Mouse (Mus musculus) lung, postnatal 0 days (tissue): ENCODE results near the gene Serp1. TPM values are rescaled to one million over a fixed set of nuclear protein-coding genes. Genes with fewer than 3 reads are reported as not detected.

Source experiments
- ATAC-seq: fragments of 200-750 bp; cut with Nextera tagmentation; 2 replicates; pipeline ENCODE4 v1.8.0; 2017; ENCODE audit warnings: moderate library complexity
- DNase-seq: peaks from one replicate; pipeline ENCODE4 v3.0.0-alpha.2; 2016; ENCODE audit warnings: low spot score
- H3K27ac ChIP-seq: fragments of 300-500 bp; sonication (generic); 2 replicates; pipeline ENCODE4 v1.5.1; 2014; ENCODE audit warnings: antibody characterized with exemption, mild to moderate bottlenecking, low read length, mixed read lengths
- H3K27me3 ChIP-seq: fragments of 300-500 bp; sonication (generic); replicated peaks from 2 replicates; pipeline ENCODE4 v1.6.1; 2014; ENCODE audit warnings: low read length, mixed read lengths; ENCODE audit not compliant: insufficient read depth
- H3K36me3 ChIP-seq: fragments of 300-500 bp; sonication (generic); 2 replicates; pipeline ENCODE4 v1.6.1; 2014; ENCODE audit warnings: low read length, mixed read lengths; ENCODE audit not compliant: insufficient read depth
- H3K4me1 ChIP-seq: fragments of 300-500 bp; sonication (generic); 2 replicates; pipeline ENCODE4 v1.6.1; 2014; ENCODE audit warnings: antibody characterized with exemption, low read depth, low read length, mixed read lengths; ENCODE audit not compliant: insufficient read depth
- H3K4me2 ChIP-seq: fragments of 300-500 bp; sonication (generic); replicated peaks from 2 replicates; pipeline ENCODE4 v1.6.1; 2014; ENCODE audit warnings: low read depth, mild to moderate bottlenecking, low read length, moderate library complexity, mixed read lengths
- H3K4me3 ChIP-seq: fragments of 300-500 bp; sonication (generic); 2 replicates; pipeline ENCODE4 v1.5.1; 2014; ENCODE audit warnings: low read depth, low read length
- H3K9ac ChIP-seq: fragments of 300-500 bp; sonication (generic); replicated peaks from 2 replicates; pipeline ENCODE4 v1.6.1; 2014; ENCODE audit warnings: low read depth, mild to moderate bottlenecking
- H3K9me3 ChIP-seq: fragments of 300-500 bp; sonication (generic); 2 replicates; pipeline ENCODE4 v1.6.1; 2016; ENCODE audit warnings: low read length, mixed read lengths
- CTCF ChIP-seq: IDR thresholded peaks from 2 replicates; pipeline ENCODE4 v1.5.1; 2016; ENCODE audit warnings: antibody characterized with exemption, mild to moderate bottlenecking
- EP300 ChIP-seq: IDR thresholded peaks from 2 replicates; pipeline ENCODE4 v1.6.1; 2016; ENCODE audit warnings: antibody characterized with exemption, mild to moderate bottlenecking, control low read depth
- WGBS: fragments of 180-500 bp; shearing (Covaris S2); extraction: QIAGEN DNeasy Blood & Tissue Kit; methylation state at CpG from one replicate; pipeline ENCODE4 v1.1.7; 2014; 5-methylcytosine and 5-hydroxymethylcytosine counted together
- polyA plus RNA-seq: library from polyadenylated mRNA; unstranded; fragments of >200 nt; fragmentation: Nextera tagmentation; extraction: Ambion mirVana; gene quantifications from 2 replicates; pipeline ENCODE4 v1.2.1, GENCODE M21; 2015

Gene Serp1
- polyA plus RNA-seq, 1 experiment from 2014 or later: 117 TPM

DNA sequence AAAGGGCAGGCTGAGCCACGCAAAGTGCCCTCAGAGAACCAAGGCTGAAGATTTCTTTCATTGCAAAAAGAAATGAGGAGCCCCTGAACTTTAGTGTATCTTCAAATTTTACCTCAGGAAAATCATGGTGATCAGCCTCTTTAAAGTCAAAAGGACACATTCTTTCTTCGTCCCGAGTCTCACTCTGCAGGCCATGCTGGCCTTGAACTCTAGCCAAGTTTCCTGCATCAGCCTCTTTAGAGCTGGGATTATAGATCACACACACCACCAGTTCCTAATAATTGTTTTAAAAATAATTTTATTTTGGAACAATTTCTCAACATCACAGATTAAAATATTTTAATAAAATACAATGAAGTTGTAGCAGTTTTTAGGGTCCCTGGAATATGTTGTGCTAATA, 6.2 kb downstream of the Serp1 start:
- Histone ChIP-seq H3K27ac (no peak overlapping the region), H3K27me3 (no peaks in the 10 kb centered on the region), H3K4me2 (no peak overlapping the region), H3K4me3 (no peak overlapping the region), H3K4me1 (no peaks in the 10 kb centered on the region), H3K36me3 (no peaks in the 10 kb centered on the region), H3K9me3 (no peaks in the 10 kb centered on the region), H3K9ac (no peak overlapping the region)
- ATAC-seq (no peak), DNase-seq (no peak)
- 35% methylated on average over 3 of the region's 3 CpGs for WGBS
- no peak for TF ChIP-seq EP300
- no peak for TF ChIP-seq CTCF

DNA sequence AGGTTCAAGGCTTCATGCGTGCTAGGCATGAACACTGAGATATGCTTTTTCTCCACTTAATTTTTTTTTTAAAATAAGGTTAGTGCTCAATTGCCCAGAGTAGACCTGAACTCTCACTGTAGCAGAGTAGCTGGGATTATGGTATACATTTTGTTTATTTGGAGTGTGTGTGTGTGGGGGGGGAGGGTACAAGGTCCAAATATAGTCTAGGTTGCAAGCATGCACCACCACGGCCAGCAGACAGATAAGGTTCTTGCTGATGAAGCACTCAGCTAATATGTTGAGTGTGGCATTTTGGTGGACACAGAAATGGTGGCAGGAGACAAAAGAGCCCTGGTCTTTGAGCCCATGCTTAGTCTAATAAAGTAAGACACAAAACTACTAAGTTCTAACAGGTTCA, 6.7 kb downstream of the Serp1 start:
- no peaks in the 10 kb centered on the region for H3K27me3 ChIP-seq

DNA sequence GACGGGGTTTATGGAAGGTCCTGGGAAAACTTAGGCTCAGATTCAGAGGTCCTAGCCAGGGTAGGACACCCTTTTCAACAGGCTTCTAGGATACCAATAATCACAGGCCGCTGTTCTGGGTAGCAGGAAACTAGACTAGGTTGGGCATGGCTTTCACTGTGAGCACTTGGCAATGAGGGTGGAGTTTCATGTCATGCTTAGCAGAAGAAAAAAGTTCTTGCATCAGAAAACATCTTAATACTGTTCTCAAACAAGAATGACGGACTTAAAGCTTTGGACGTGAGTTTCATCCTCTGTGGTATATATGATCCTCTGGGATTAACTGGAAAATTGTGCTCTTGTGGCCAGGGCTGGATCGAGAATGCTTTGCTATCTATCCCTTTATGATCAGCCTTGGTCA, 7.9 kb downstream of the Serp1 start:
- no peaks in the 10 kb centered on the region for H3K9me3 ChIP-seq
- no peaks in the 10 kb centered on the region for H3K27me3 ChIP-seq
- WGBS: 79% methylated on average over 5 of the region's 5 CpGs
- no peak overlapping the region for H3K9ac ChIP-seq
- H3K4me2 ChIP-seq: no peak overlapping the region
- ATAC-seq (no peak), DNase-seq (peak; percentile 11)
- no peak overlapping the region for H3K27ac ChIP-seq
- no peak for TF ChIP-seq EP300
- TF ChIP-seq CTCF: no peak
- no peaks in the 10 kb centered on the region for H3K36me3 ChIP-seq
- no peak overlapping the region for H3K4me3 ChIP-seq
- no peaks in the 10 kb centered on the region for H3K4me1 ChIP-seq

More for the DNA sequence above, 6.7 kb downstream of the Serp1 start:
- WGBS: 74% methylated on average over 2 of the region's 2 CpGs
- no peak for TF ChIP-seq EP300
- TF ChIP-seq CTCF: no peak
- Histone ChIP-seq H3K9ac (no peak overlapping the region), H3K9me3 (no peaks in the 10 kb centered on the region), H3K4me3 (no peak overlapping the region), H3K36me3 (no peaks in the 10 kb centered on the region), H3K4me1 (no peaks in the 10 kb centered on the region), H3K27ac (no peak overlapping the region), H3K4me2 (no peak overlapping the region)
- ATAC-seq: no peak
- DNase-seq: no peak

DNA sequence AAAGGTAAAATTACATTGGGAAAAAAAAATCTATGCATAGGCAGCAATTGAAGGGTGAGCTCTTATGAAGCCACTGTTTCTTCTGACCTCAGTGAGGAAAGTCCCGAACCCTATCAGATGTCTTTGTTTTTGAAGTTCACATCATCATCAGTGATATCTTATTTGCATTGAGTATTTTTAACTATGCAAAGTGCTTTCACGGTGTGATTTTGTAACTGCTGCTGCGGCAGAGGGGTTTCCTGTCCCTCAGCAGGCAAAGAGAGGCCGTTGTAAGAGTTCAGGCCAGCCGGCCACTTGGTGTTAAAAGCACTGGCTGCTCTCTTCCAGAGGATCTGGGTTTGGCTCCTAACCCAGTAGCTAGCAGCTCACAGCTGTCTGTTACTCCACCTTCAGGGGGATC, 8.4 kb downstream of the Serp1 start:
- no peaks in the 10 kb centered on the region for H3K36me3 ChIP-seq
- 48% methylated on average over 5 of the region's 5 CpGs for whole genome bisulfite sequencing
- H3K4me1 ChIP-seq: no peaks in the 10 kb centered on the region
- no peaks in the 10 kb centered on the region for H3K9me3 ChIP-seq
- DNase-seq (no peak), ATAC-seq (no peak)
- no peak overlapping the region for H3K27ac ChIP-seq
- no peak overlapping the region for H3K4me3 ChIP-seq
- no peak overlapping the region for H3K4me2 ChIP-seq
- H3K27me3 ChIP-seq: no peaks in the 10 kb centered on the region
- H3K9ac ChIP-seq: no peak overlapping the region
- TF ChIP-seq EP300: no peak

DNA sequence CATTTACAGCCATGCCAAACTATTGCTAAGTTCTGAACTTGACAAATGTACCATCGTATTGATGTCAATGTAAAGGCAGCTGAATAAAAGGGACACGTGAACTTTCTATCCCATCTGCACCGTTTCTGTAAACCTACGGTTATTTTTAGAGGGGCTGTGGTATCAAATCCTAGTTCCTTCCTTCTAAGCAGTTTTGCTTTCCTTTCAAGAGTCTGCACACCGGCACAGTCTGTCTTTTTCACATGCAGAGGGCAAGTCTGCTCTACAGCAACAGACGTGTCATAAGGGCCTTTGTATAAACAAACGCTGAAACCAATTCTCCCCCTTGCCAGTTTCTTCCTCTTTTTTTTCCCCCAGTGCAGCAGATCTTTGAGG, 9.1 kb downstream of the Serp1 start:
- Histone ChIP-seq H3K27ac (no peak overlapping the region), H3K36me3 (no peaks in the 10 kb centered on the region), H3K4me3 (no peak overlapping the region), H3K27me3 (no peaks in the 10 kb centered on the region), H3K9ac (no peak overlapping the region), H3K4me2 (no peak overlapping the region), H3K9me3 (no peaks in the 10 kb centered on the region), H3K4me1 (no peaks in the 10 kb centered on the region)
- DNase-seq (peak; percentile 46), ATAC-seq (peak; percentile 34; the same call in 1 of the 2 replicates)
- 24% methylated on average over 7 of the region's 7 CpGs for WGBS
- TF ChIP-seq CTCF (no peak), EP300 (no peak)

DNA sequence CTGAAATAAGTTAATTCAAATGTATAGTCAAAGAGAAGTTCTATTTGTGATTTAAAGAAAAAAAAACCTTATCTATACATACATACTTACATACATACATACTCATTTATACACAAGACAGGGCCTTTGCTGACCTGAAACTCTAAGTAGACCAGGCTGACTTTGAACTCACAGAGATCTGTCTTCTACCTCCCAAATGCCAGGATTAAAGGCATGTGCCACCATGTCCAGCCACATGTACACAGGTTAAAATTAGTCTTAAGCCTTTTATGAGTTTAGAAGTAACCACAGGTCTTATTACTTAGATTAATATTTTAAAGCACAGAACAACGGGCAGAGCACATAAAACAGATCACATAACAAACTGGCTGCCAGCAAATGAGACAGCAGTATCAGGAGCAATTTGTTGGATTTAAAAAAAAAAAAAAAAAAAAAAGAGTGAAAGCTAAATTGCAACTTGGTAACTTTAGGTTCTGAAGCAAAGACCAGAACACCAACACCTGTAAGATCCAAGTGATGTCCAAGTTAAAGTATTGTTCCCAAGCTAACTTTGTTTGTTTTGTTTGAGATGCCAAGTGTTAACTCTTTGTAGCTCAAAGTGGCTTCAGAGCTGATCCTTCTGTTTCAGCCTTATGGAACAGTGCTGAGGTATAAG, 9.6 kb downstream of the Serp1 start:
- Histone ChIP-seq H3K36me3 (no peaks in the 10 kb centered on the region), H3K27me3 (no peaks in the 10 kb centered on the region), H3K27ac (no peak overlapping the region), H3K9ac (no peak overlapping the region), H3K4me1 (no peaks in the 10 kb centered on the region), H3K4me2 (no peak overlapping the region), H3K9me3 (no peaks in the 10 kb centered on the region), H3K4me3 (no peak overlapping the region)
- DNase-seq: no peak
- ATAC-seq: no peak
- TF ChIP-seq EP300 (no peak), CTCF (no peak)
- 46% methylated on average over 1 of the region's 1 CpGs for WGBS

DNA sequence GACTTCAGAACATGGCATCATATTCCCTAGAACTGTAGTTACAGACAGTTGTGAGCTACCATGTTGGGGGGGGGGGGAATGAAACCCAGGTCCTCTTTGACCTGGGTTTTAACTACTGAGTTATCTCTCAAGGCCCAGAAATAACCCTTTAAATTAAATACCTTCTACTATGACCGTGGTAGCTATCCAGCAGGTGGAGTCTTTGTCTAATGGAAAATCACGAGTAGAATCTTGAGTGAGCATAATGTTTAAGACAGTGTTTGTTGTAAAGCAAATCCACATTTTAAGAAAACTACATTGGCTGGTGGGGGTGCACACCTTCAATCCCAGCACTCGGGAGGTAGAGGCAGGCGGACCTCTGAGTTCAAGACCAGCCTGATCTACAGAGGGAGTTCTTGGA, 12.2 kb downstream of the Serp1 start:
- no peak for DNase-seq
- H3K9ac ChIP-seq: no peak overlapping the region
- no peak for ATAC-seq
- 69% methylated on average over 4 of the region's 4 CpGs for WGBS
- no peaks in the 10 kb centered on the region for H3K4me1 ChIP-seq
- no peak overlapping the region for H3K4me2 ChIP-seq
- no peak for TF ChIP-seq CTCF
- no peak for TF ChIP-seq EP300
- H3K9me3 ChIP-seq: no peaks in the 10 kb centered on the region
- H3K27ac ChIP-seq: no peak overlapping the region
- H3K27me3 ChIP-seq: no peaks in the 10 kb centered on the region
- no peak overlapping the region for H3K4me3 ChIP-seq
- H3K36me3 ChIP-seq: no peaks in the 10 kb centered on the region
